Mouse (Mus musculus) fibroblast of lung, adult 2 months (primary cell): ENCODE data around the gene Tex33.
"Not testable (repeated sequence)": the region's sequence is repeated elsewhere in the genome, so short reads cannot be mapped to it uniquely, and the experiment has no call there.

Experiments used
- DNase-seq: peaks from one replicate; pipeline ENCODE4 v3.0.0-alpha.2; 2011; ENCODE audit warnings: low read depth

Tex33 gene

GRCm38 (mm10) chr15:78374204-78374603 is 21.5 kb downstream of the Tex33 start:
- no peak for DNase-seq

- no peak for DNase-seq
These were observed 22.9 kb downstream of the Tex33 start for GRCm38 (mm10) chr15:78372796-78373195.

- no peak for DNase-seq
These were observed 26.1 kb downstream of the Tex33 start for GRCm38 (mm10) chr15:78369641-78370040.

GRCm38 (mm10) chr15:78368926-78369346 is 26.8 kb downstream of the Tex33 start:
- no peak for DNase-seq

GRCm38 (mm10) chr15:78367811-78368210 is 27.9 kb downstream of the Tex33 start:
- no peak for DNase-seq

- no peak for DNase-seq
These were observed 28.8 kb downstream of the Tex33 start for GRCm38 (mm10) chr15:78366875-78367274.

GRCm38 (mm10) chr15:78365916-78366315 is 29.8 kb downstream of the Tex33 start:
- no peak for DNase-seq

- no peak for DNase-seq
These were observed 40.2 kb downstream of the Tex33 start for GRCm38 (mm10) chr15:78355548-78355947.

- DNase-seq = no peak
These were observed 40.8 kb downstream of the Tex33 start for GRCm38 (mm10) chr15:78354958-78355357.

- no peak for DNase-seq
These were observed 44.0 kb downstream of the Tex33 start for GRCm38 (mm10) chr15:78351586-78352165.

GRCm38 (mm10) chr15:78344567-78344966 is 51.1 kb downstream of the Tex33 start:
- no peak for DNase-seq

- no peak for DNase-seq
These were observed 52.0 kb downstream of the Tex33 start for GRCm38 (mm10) chr15:78343683-78344082.

GRCm38 (mm10) chr15:78340919-78341318 is 54.8 kb downstream of the Tex33 start:
- DNase-seq = not testable (repeated sequence)

GRCm38 (mm10) chr15:78339627-78340423 is 55.9 kb downstream of the Tex33 start:
- not testable (repeated sequence) for DNase-seq

GRCm38 (mm10) chr15:78334380-78334779 is 61.3 kb downstream of the Tex33 start:
- no peak for DNase-seq

- no peak for DNase-seq
These were observed 62.7 kb downstream of the Tex33 start for GRCm38 (mm10) chr15:78332981-78333380.

- no peak for DNase-seq
These were observed 64.0 kb downstream of the Tex33 start for GRCm38 (mm10) chr15:78331523-78332340.

GRCm38 (mm10) chr15:78330706-78331105 is 65.0 kb downstream of the Tex33 start:
- no peak for DNase-seq

- DNase-seq = not testable (repeated sequence)
These were observed 65.7 kb downstream of the Tex33 start for GRCm38 (mm10) chr15:78329972-78330371.

GRCm38 (mm10) chr15:78328520-78329097 is 67.1 kb downstream of the Tex33 start:
- no peak for DNase-seq
